Mouse (Mus musculus): ENCODE results near the gene Dock7. TPM values are rescaled to one million over a fixed set of nuclear protein-coding genes. Genes with fewer than 3 reads are reported as not detected.

Dock7 gene
- total and polyA plus RNA-seq, 2 experiments from 2014 or later, result 36.8 to 82.3 TPM

GRCm38 (mm10) chr4:99064524-99064923, 56.2 kb downstream of the Dock7 start:
- no peak for TF ChIP-seq CTCF (IDR thresholded peaks at IDR 0.05)
- peaks cover 12% of the 10 kb centered on the region; the same call in 1 of the 2 replicates for H3K36me3 ChIP-seq (ENCODE audit: insufficient read depth, low read length)
- no peak overlapping the region for H3K4me3 ChIP-seq (ENCODE audit: low read depth, low read length)
- 41% methylated on average over 5 of the region's 5 CpGs for WGBS
- no peaks in the 10 kb centered on the region for H3K27me3 ChIP-seq (ENCODE audit: insufficient read depth, low read length)
- no peak overlapping the region for H3K27ac ChIP-seq (ENCODE audit: low read depth, low read length)
- no peaks in the 10 kb centered on the region for H3K9me3 ChIP-seq (ENCODE audit: low read length)
- H3K9ac ChIP-seq (replicated peaks; ENCODE audit: low read length, poor library complexity, severe bottlenecking), result no peak overlapping the region
- H3K4me2 ChIP-seq (ENCODE audit: low read depth, low read length, poor library complexity, severe bottlenecking), result no peak overlapping the region
- DNase-seq (ENCODE audit: low spot score), result no peak
- H3K4me1 ChIP-seq (ENCODE audit: insufficient read depth, low read length), result no peaks in the 10 kb centered on the region
- no peak for ATAC-seq (ENCODE audit: low FRiP score)

GRCm38 (mm10) chr4:99048581-99048980, 72.1 kb downstream of the Dock7 start:
- no peak for DNase-seq (ENCODE audit: low spot score)
- 87% methylated on average over 2 of the region's 2 CpGs for WGBS
- ATAC-seq (ENCODE audit: low FRiP score), result no peak
- H3K9me3 ChIP-seq (ENCODE audit: low read length), result no peaks in the 10 kb centered on the region
- H3K4me1 ChIP-seq (ENCODE audit: insufficient read depth, low read length), result no peaks in the 10 kb centered on the region
- H3K27me3 ChIP-seq (ENCODE audit: insufficient read depth, low read length), result no peaks in the 10 kb centered on the region
- no peak overlapping the region for H3K27ac ChIP-seq (ENCODE audit: low read depth, low read length)
- H3K9ac ChIP-seq (replicated peaks; ENCODE audit: low read length, poor library complexity, severe bottlenecking), result no peak overlapping the region
- no peak for TF ChIP-seq CTCF (IDR thresholded peaks at IDR 0.05)
- peaks cover 19% of the 10 kb centered on the region; the same call in 1 of the 2 replicates for H3K36me3 ChIP-seq (ENCODE audit: insufficient read depth, low read length)
- no peak overlapping the region for H3K4me2 ChIP-seq (ENCODE audit: low read depth, low read length, poor library complexity, severe bottlenecking)
- H3K4me3 ChIP-seq (ENCODE audit: low read depth, low read length), result no peak overlapping the region

GRCm38 (mm10) chr4:99046471-99046870, 74.2 kb downstream of the Dock7 start:
- H3K27ac ChIP-seq (ENCODE audit: low read depth, low read length), result no peak overlapping the region
- H3K9me3 ChIP-seq (ENCODE audit: low read length), result no peaks in the 10 kb centered on the region
- ATAC-seq (ENCODE audit: low FRiP score) (no peak), DNase-seq (ENCODE audit: low spot score) (no peak)
- 80% methylated on average over 3 of the region's 3 CpGs for WGBS
- no peak overlapping the region for H3K4me2 ChIP-seq (ENCODE audit: low read depth, low read length, poor library complexity, severe bottlenecking)
- no peak overlapping the region for H3K4me3 ChIP-seq (ENCODE audit: low read depth, low read length)
- peaks cover 15% of the 10 kb centered on the region; the same call in 1 of the 2 replicates for H3K36me3 ChIP-seq (ENCODE audit: insufficient read depth, low read length)
- H3K4me1 ChIP-seq (ENCODE audit: insufficient read depth, low read length), result no peaks in the 10 kb centered on the region
- no peak overlapping the region for H3K9ac ChIP-seq (replicated peaks; ENCODE audit: low read length, poor library complexity, severe bottlenecking)
- TF ChIP-seq CTCF (IDR thresholded peaks at IDR 0.05), result no peak
- no peaks in the 10 kb centered on the region for H3K27me3 ChIP-seq (ENCODE audit: insufficient read depth, low read length)

- no peak overlapping the region for H3K27ac ChIP-seq (ENCODE audit: low read depth, low read length)
- no peaks in the 10 kb centered on the region for H3K4me1 ChIP-seq (ENCODE audit: insufficient read depth, low read length)
- 78% methylated on average over 3 of the region's 3 CpGs for WGBS
- no peak overlapping the region for H3K4me3 ChIP-seq (ENCODE audit: low read depth, low read length)
- H3K9me3 ChIP-seq (ENCODE audit: low read length), result no peaks in the 10 kb centered on the region
- TF ChIP-seq CTCF (IDR thresholded peaks at IDR 0.05), result no peak
- H3K4me2 ChIP-seq (ENCODE audit: low read depth, low read length, poor library complexity, severe bottlenecking), result no peak overlapping the region
- no peaks in the 10 kb centered on the region for H3K27me3 ChIP-seq (ENCODE audit: insufficient read depth, low read length)
- ATAC-seq (ENCODE audit: low FRiP score) (no peak), DNase-seq (ENCODE audit: low spot score) (no peak)
- H3K36me3 ChIP-seq (ENCODE audit: insufficient read depth, low read length), result 0 out of 2 replicates have a peak, but pooled peaks cover 9% of the 10 kb centered on the region
- H3K9ac ChIP-seq (replicated peaks; ENCODE audit: low read length, poor library complexity, severe bottlenecking), result no peak overlapping the region
Measured at GRCm38 (mm10) chr4:99044854-99045253, 75.9 kb downstream of the Dock7 start.

GRCm38 (mm10) chr4:99032921-99033320, 87.8 kb downstream of the Dock7 start:
- Histone ChIP-seq H3K4me1 (ENCODE audit: insufficient read depth, low read length) (no peaks in the 10 kb centered on the region), H3K9me3 (ENCODE audit: low read length) (no peaks in the 10 kb centered on the region), H3K27me3 (ENCODE audit: insufficient read depth, low read length) (no peaks in the 10 kb centered on the region), H3K9ac (replicated peaks; ENCODE audit: low read length, poor library complexity, severe bottlenecking) (no peak overlapping the region), H3K27ac (ENCODE audit: low read depth, low read length) (no peak overlapping the region), H3K36me3 (ENCODE audit: insufficient read depth, low read length) (no peaks in the 10 kb centered on the region), H3K4me2 (ENCODE audit: low read depth, low read length, poor library complexity, severe bottlenecking) (no peak overlapping the region), H3K4me3 (ENCODE audit: low read depth, low read length) (no peak overlapping the region)
- ATAC-seq (ENCODE audit: low FRiP score) (no peak), DNase-seq (ENCODE audit: low spot score) (no peak)
- 81% methylated on average over 4 of the region's 4 CpGs for WGBS
- TF ChIP-seq CTCF (IDR thresholded peaks at IDR 0.05), result no peak

GRCm38 (mm10) chr4:99030686-99031085, 90.0 kb downstream of the Dock7 start, which contains the start of gene Angptl3:
Angptl3 (plus strand) TSS chr4:99030954.
- no peaks in the 10 kb centered on the region for H3K9me3 ChIP-seq (ENCODE audit: low read length)

More at GRCm38 (mm10) chr4:99030686-99031085, 90.0 kb downstream of the Dock7 start, which contains the start of gene Angptl3:
- Histone ChIP-seq H3K27ac (ENCODE audit: low read depth, low read length) (no peak within 1 kb of the TSS), H3K9ac (replicated peaks; ENCODE audit: low read length, poor library complexity, severe bottlenecking) (no peak within 1 kb of the TSS), H3K4me3 (ENCODE audit: low read depth, low read length) (no peak within 1 kb of the TSS), H3K36me3 (ENCODE audit: insufficient read depth, low read length) (no peaks in the 10 kb centered on the region), H3K27me3 (ENCODE audit: insufficient read depth, low read length) (no peaks in the 10 kb centered on the region), H3K4me1 (ENCODE audit: insufficient read depth, low read length) (no peaks in the 10 kb centered on the region), H3K4me2 (ENCODE audit: low read depth, low read length, poor library complexity, severe bottlenecking) (no peak within 1 kb of the TSS)
- ATAC-seq (ENCODE audit: low FRiP score) (no peak), DNase-seq (ENCODE audit: low spot score) (no peak)
- TF ChIP-seq CTCF (IDR thresholded peaks at IDR 0.05), result no peak
- 86% methylated on average over 2 of the region's 2 CpGs for WGBS

Data from midbrain, postnatal 0 days (tissue).